8 mouse cellular contexts compared by ENCODE assay signal in genomic region chr17:64622352-64622886, GRCm38 (mm10). TPM values are rescaled to one million over a fixed set of nuclear protein-coding genes. Genes with fewer than 3 reads are reported as not detected.
DNase-seq lines count a peak whose midpoint lies in the region; ATAC-seq lines count a peak whose summit lies in the region.

No protein-coding gene starts in this region.

- H3K27ac ChIP-seq in lung, embryonic 15.5 days: peak overlapping the region; percentile 60; the same call in 1 of the 2 replicates

- ATAC-seq in lung, embryonic 15.5 days (ENCODE audit: borderline replicate concordance, extremely low read depth, low FRiP score, low TSS enrichment): peak; percentile 44

- peaks cover 14% of the 10 kb centered on the region for H3K4me1 ChIP-seq in lung, embryonic 15.5 days

- H3K4me3 ChIP-seq in lung, embryonic 15.5 days: no peak overlapping the region

- WGBS in lung, embryonic 15.5 days: 80% methylated on average over 11 of the region's 11 CpGs

- no peaks in the 10 kb centered on the region for H3K9me3 ChIP-seq in lung, embryonic 15.5 days

- no peaks in the 10 kb centered on the region for H3K27me3 ChIP-seq in lung, embryonic 15.5 days

- no peak overlapping the region for H3K9ac ChIP-seq in lung, embryonic 15.5 days

- H3K36me3 ChIP-seq in lung, embryonic 15.5 days: peaks cover 17% of the 10 kb centered on the region; the same call in 1 of the 2 replicates

- DNase-seq in CD4-positive helper T cell, adult 2 months (ENCODE audit: low read depth, low spot score): peak; percentile 51
- peak; percentile 71 for DNase-seq in adrenal gland, postnatal 14 days
- peak; percentile 47 for DNase-seq in heart, postnatal 4 days
- no peak for DNase-seq in embryo, embryonic 10 days (ENCODE audit: low spot score)
- no peak for DNase-seq in thymus, postnatal 4 days
- DNase-seq in right cerebral cortex, postnatal 14 days: no peak
- no peak for DNase-seq in layer of hippocampus, adult 11-12 months (ENCODE audit: low spot score)

- peak overlapping the region; percentile 35 for H3K4me2 ChIP-seq in lung, embryonic 15.5 days

RNA-seq across cellular contexts. Expression of gene Man2a1, which starts 21.9 kb away (rescaled TPM):
- 150 and 156 TPM in 2 replicates for total RNA-seq in adrenal gland, postnatal 14 days (2021)
- total RNA-seq in heart, postnatal 4 days (2021): 10 to 100 TPM; 30.7 to 31.0 TPM
- polyA plus RNA-seq in lung, embryonic 15.5 days (2015; fragmentation: Nextera tagmentation; extraction: Ambion mirVana): 9.3 and 9.4 TPM in 2 replicates

Comparison
In these comparisons a context has a peak if more than half of its experiments do, and no peak if none do; other contexts are left out.
1. DNase-seq: peak in CD4-positive helper T cell, adult 2 months (single experiment), adrenal gland, postnatal 14 days (single experiment) and heart, postnatal 4 days (single experiment); none in embryo, embryonic 10 days (single experiment), thymus, postnatal 4 days (single experiment), right cerebral cortex, postnatal 14 days (single experiment) and layer of hippocampus, adult 11-12 months (single experiment).